Mouse (Mus musculus) kidney, embryonic 14.5 days (tissue): ENCODE data around the gene Olr1. TPM values are rescaled to one million over a fixed set of nuclear protein-coding genes. Genes with fewer than 3 reads are reported as not detected.

ENCODE experiments used
- ATAC-seq: fragments of 200-750 bp; cut with Nextera tagmentation; 2 replicates; pipeline ENCODE4 v1.8.0; 2017; ENCODE audit warnings: moderate number of reproducible peaks, mild to moderate bottlenecking, moderate TSS enrichment, moderate library complexity; ENCODE audit not compliant: low FRiP score, low TSS enrichment
- H3K27ac ChIP-seq: fragments of 300-500 bp; sonication (generic); 2 replicates; pipeline ENCODE4 v1.5.1; 2014; ENCODE audit warnings: low read depth, mild to moderate bottlenecking, low read length, moderate library complexity, mixed read lengths
- H3K27me3 ChIP-seq: fragments of 300-500 bp; sonication (generic); 2 replicates; pipeline ENCODE4 v1.6.1; 2014; ENCODE audit warnings: mild to moderate bottlenecking, low read length; ENCODE audit not compliant: control insufficient read depth, insufficient read depth
- H3K36me3 ChIP-seq: fragments of 300-500 bp; sonication (generic); 2 replicates; pipeline ENCODE4 v1.6.1; 2014; ENCODE audit warnings: low read length, mixed read lengths; ENCODE audit not compliant: control insufficient read depth, insufficient read depth
- H3K4me1 ChIP-seq: fragments of 300-500 bp; sonication (generic); 2 replicates; pipeline ENCODE4 v1.6.1; 2014; ENCODE audit warnings: low read length, mixed read lengths; ENCODE audit not compliant: control insufficient read depth, insufficient read depth
- H3K4me2 ChIP-seq: fragments of 300-500 bp; sonication (generic); replicated peaks from 2 replicates; pipeline ENCODE4 v1.6.1; 2014; ENCODE audit warnings: low read depth, mild to moderate bottlenecking, low read length
- H3K4me3 ChIP-seq: fragments of 300-500 bp; sonication (generic); 2 replicates; pipeline ENCODE4 v1.5.1; 2014; ENCODE audit warnings: mild to moderate bottlenecking, low read length
- H3K9ac ChIP-seq: fragments of 300-500 bp; sonication (generic); 2 replicates; pipeline ENCODE4 v1.6.1; 2014; ENCODE audit warnings: low read depth, mild to moderate bottlenecking, low read length, moderate library complexity
- H3K9me3 ChIP-seq: fragments of 300-500 bp; sonication (generic); 2 replicates; pipeline ENCODE4 v1.6.1; 2016; ENCODE audit warnings: low read length; ENCODE audit not compliant: control insufficient read depth
- WGBS: fragments of 180-500 bp; shearing (Covaris S2); extraction: QIAGEN DNeasy Blood & Tissue Kit; methylation state at CpG from one replicate; pipeline ENCODE4 v1.1.7; 2014; 5-methylcytosine and 5-hydroxymethylcytosine counted together
- polyA plus RNA-seq: library from polyadenylated mRNA; unstranded; fragments of >200 nt; fragmentation: Nextera tagmentation; extraction: Ambion mirVana; gene quantifications from 2 replicates; pipeline ENCODE4 v1.2.1, GENCODE M21; 2014

The Olr1 gene
- polyA plus RNA-seq, 1 experiment from 2014 or later: not detected

- Histone ChIP-seq H3K4me2 (no peak overlapping the region), H3K36me3 (no peaks in the 10 kb centered on the region), H3K9me3 (no peaks in the 10 kb centered on the region), H3K4me1 (no peaks in the 10 kb centered on the region), H3K27me3 (no peaks in the 10 kb centered on the region), H3K27ac (no peak overlapping the region), H3K9ac (no peak overlapping the region), H3K4me3 (no peak overlapping the region)
- 79% methylated on average over 2 of the region's 2 CpGs for WGBS
- no peak for ATAC-seq
These were observed 68.9 kb downstream of the Olr1 start for GRCm38 (mm10) chr6:129438033-129438432.

GRCm38 (mm10) chr6:129436025-129436424 is 70.9 kb downstream of the Olr1 start:
- WGBS: 83% methylated on average over 3 of the region's 3 CpGs
- Histone ChIP-seq H3K36me3 (no peaks in the 10 kb centered on the region), H3K9me3 (no peaks in the 10 kb centered on the region), H3K9ac (no peak overlapping the region), H3K4me2 (no peak overlapping the region), H3K4me3 (no peak overlapping the region), H3K4me1 (no peaks in the 10 kb centered on the region), H3K27me3 (no peaks in the 10 kb centered on the region), H3K27ac (no peak overlapping the region)
- no peak for ATAC-seq

Other genes with a start within 250 kb of the Olr1 start
- gene Cd69, start 231.7 kb downstream of the Olr1 start, polyA plus RNA-seq: 0.04 and 0.11 TPM in 2 replicates
- not detected in 2 replicates for gene 4922502D21Rik, start 175.4 kb downstream of the Olr1 start, polyA plus RNA-seq
- 0.50 and 0.85 TPM in 2 replicates for gene Clec12a, start 164.5 kb downstream of the Olr1 start, polyA plus RNA-seq
- not detected in 2 replicates for gene Clec12b, start 121.3 kb downstream of the Olr1 start, polyA plus RNA-seq
- 2.5 and 4.7 TPM in 2 replicates for gene Clec1b, start 109.9 kb downstream of the Olr1 start, polyA plus RNA-seq
- 0.41 and 0.45 TPM in 2 replicates for gene Clec9a, start 98.3 kb downstream of the Olr1 start, polyA plus RNA-seq
- gene Clec1a, start 55.2 kb downstream of the Olr1 start, polyA plus RNA-seq: 5.8 and 6.2 TPM in 2 replicates
- gene Tmem52b, start 5.4 kb upstream of the Olr1 start, polyA plus RNA-seq: 24.0 and 38.3 TPM in 2 replicates
- gene Gabarapl1, start 26.0 kb upstream of the Olr1 start, polyA plus RNA-seq: 16.7 and 22.4 TPM in 2 replicates
- not detected in 2 replicates for gene Klre1, start 70.7 kb upstream of the Olr1 start, polyA plus RNA-seq
- gene Klrd1, start 84.6 kb upstream of the Olr1 start, polyA plus RNA-seq: not detected in 2 replicates
- not detected in 2 replicates for gene Klrk1, start 116.7 kb upstream of the Olr1 start, polyA plus RNA-seq
- gene Klrc3, start 136.2 kb upstream of the Olr1 start, polyA plus RNA-seq: not detected in 2 replicates
- gene Klrc2, start 153.5 kb upstream of the Olr1 start, polyA plus RNA-seq: not detected in 2 replicates
- gene Klrc1, start 171.8 kb upstream of the Olr1 start, polyA plus RNA-seq: not detected in 2 replicates
- gene Klri1, start 210.0 kb upstream of the Olr1 start, polyA plus RNA-seq: 0.71 TPM in 1 of 2 replicates, not detected in the other
- not detected in 2 replicates for gene Klri2, start 233.3 kb upstream of the Olr1 start, polyA plus RNA-seq